Mouse (Mus musculus) midbrain, embryonic 12.5 days (tissue): Measurements from ENCODE around the gene Anapc10. TPM values are rescaled to one million over a fixed set of nuclear protein-coding genes. Genes with fewer than 3 reads are reported as not detected.
A peak's percentile ranks its signal among the peaks of the same experiment; 100 is the strongest.
"Not testable (repeated sequence)": the region's sequence is repeated elsewhere in the genome, so short reads cannot be mapped to it uniquely, and the experiment has no call there.

Experiments used
- ATAC-seq: fragments of 200-750 bp; cut with Nextera tagmentation; 2 replicates; pipeline ENCODE4 v1.8.0; 2017; ENCODE audit warnings: low read depth, moderate TSS enrichment, moderate library complexity; ENCODE audit not compliant: low FRiP score
- H3K27ac ChIP-seq: fragments of 300-500 bp; sonication (generic); replicated peaks from 2 replicates; pipeline ENCODE4 v1.5.1; 2016; ENCODE audit warnings: mild to moderate bottlenecking
- H3K27me3 ChIP-seq: fragments of 300-500 bp; sonication (generic); 2 replicates; pipeline ENCODE4 v1.6.1; 2016; ENCODE audit warnings: mild to moderate bottlenecking
- H3K36me3 ChIP-seq: fragments of 300-500 bp; sonication (generic); 2 replicates; pipeline ENCODE4 v1.6.1; 2016
- H3K4me1 ChIP-seq: fragments of 300-500 bp; sonication (generic); 2 replicates; pipeline ENCODE4 v1.6.1; 2016
- H3K4me2 ChIP-seq: fragments of 300-500 bp; sonication (generic); replicated peaks from 2 replicates; pipeline ENCODE4 v1.6.1; 2016; ENCODE audit warnings: mild to moderate bottlenecking, moderate library complexity
- H3K4me3 ChIP-seq: fragments of 300-500 bp; sonication (generic); 2 replicates; pipeline ENCODE4 v1.5.1; 2016; ENCODE audit warnings: mild to moderate bottlenecking
- H3K9ac ChIP-seq: fragments of 300-500 bp; sonication (generic); replicated peaks from 2 replicates; pipeline ENCODE4 v1.6.1; 2016; ENCODE audit warnings: mild to moderate bottlenecking, moderate library complexity
- H3K9me3 ChIP-seq: fragments of 300-500 bp; sonication (generic); 2 replicates; pipeline ENCODE4 v1.6.1; 2016; ENCODE audit warnings: mild to moderate bottlenecking
- WGBS: fragments of 180-500 bp; shearing (Covaris S2); methylation state at CpG from one replicate; pipeline ENCODE4 v1.1.7; 2016; 5-methylcytosine and 5-hydroxymethylcytosine counted together
- polyA plus RNA-seq: library from polyadenylated mRNA; unstranded; fragments of >200 nt; fragmentation: Nextera tagmentation; extraction: Ambion mirVana; gene quantifications from 2 replicates; pipeline ENCODE4 v1.2.1, GENCODE M21; 2016

The Anapc10 gene
- polyA plus RNA-seq, 1 experiment from 2014 or later, result 41.1 TPM

- Histone ChIP-seq H3K4me3 (no peak overlapping the region), H3K36me3 (peaks cover 39% of the 10 kb centered on the region), H3K27ac (no peak overlapping the region), H3K27me3 (no peaks in the 10 kb centered on the region), H3K4me2 (no peak overlapping the region), H3K9ac (no peak overlapping the region), H3K4me1 (no peaks in the 10 kb centered on the region), H3K9me3 (no peaks in the 10 kb centered on the region)
- 64% methylated on average over 3 of the region's 3 CpGs for WGBS
- ATAC-seq, result no peak
These were observed 13.0 kb downstream of the Anapc10 start for GRCm38 (mm10) chr8:79724589-79724988.

GRCm38 (mm10) chr8:79727900-79728299 lies 16.3 kb downstream of the Anapc10 start:
- H3K9ac ChIP-seq, result no peak overlapping the region
- H3K27ac ChIP-seq, result no peak overlapping the region
- H3K9me3 ChIP-seq, result no peaks in the 10 kb centered on the region
- H3K4me3 ChIP-seq, result no peak overlapping the region
- no peak overlapping the region for H3K4me2 ChIP-seq
- peaks cover 17% of the 10 kb centered on the region; the same call in 1 of the 2 replicates for H3K36me3 ChIP-seq
- no peaks in the 10 kb centered on the region for H3K4me1 ChIP-seq
- no peaks in the 10 kb centered on the region for H3K27me3 ChIP-seq
- ATAC-seq, result no peak
- WGBS, result 98% methylated on average over 1 of the region's 1 CpGs

GRCm38 (mm10) chr8:79734304-79734703 lies 22.7 kb downstream of the Anapc10 start:
- Histone ChIP-seq H3K9me3 (no peaks in the 10 kb centered on the region), H3K9ac (no peak overlapping the region), H3K4me1 (no peaks in the 10 kb centered on the region), H3K27me3 (no peaks in the 10 kb centered on the region), H3K4me2 (no peak overlapping the region), H3K36me3 (peaks cover 4% of the 10 kb centered on the region; the same call in 1 of the 2 replicates), H3K4me3 (no peak overlapping the region), H3K27ac (no peak overlapping the region)
- peak; percentile 68; the same call in 1 of the 2 replicates for ATAC-seq
- WGBS, result 28% methylated on average over 2 of the region's 2 CpGs

GRCm38 (mm10) chr8:79748171-79748570 lies 36.6 kb downstream of the Anapc10 start:
- no peak for ATAC-seq
- WGBS, result 54% methylated on average over 2 of the region's 2 CpGs

GRCm38 (mm10) chr8:79748591-79748990 lies 37.0 kb downstream of the Anapc10 start:
- no peak for ATAC-seq
- Histone ChIP-seq H3K4me3 (no peak overlapping the region), H3K9ac (no peak overlapping the region), H3K4me2 (no peak overlapping the region), H3K27me3 (no peaks in the 10 kb centered on the region), H3K4me1 (peaks cover 5% of the 10 kb centered on the region; the same call in 1 of the 2 replicates), H3K36me3 (0 out of 2 replicates have a peak, but pooled peaks cover 13% of the 10 kb centered on the region), H3K27ac (no peak overlapping the region), H3K9me3 (no peaks in the 10 kb centered on the region)
- WGBS, result 72% methylated on average over 4 of the region's 4 CpGs

More at GRCm38 (mm10) chr8:79748171-79748570, 36.6 kb downstream of the Anapc10 start:
- Histone ChIP-seq H3K4me1 (peaks cover 5% of the 10 kb centered on the region; the same call in 1 of the 2 replicates), H3K4me2 (no peak overlapping the region), H3K36me3 (0 out of 2 replicates have a peak, but pooled peaks cover 13% of the 10 kb centered on the region), H3K27me3 (no peaks in the 10 kb centered on the region), H3K9me3 (no peaks in the 10 kb centered on the region), H3K27ac (no peak overlapping the region), H3K4me3 (no peak overlapping the region), H3K9ac (no peak overlapping the region)

GRCm38 (mm10) chr8:79750305-79750704 lies 38.7 kb downstream of the Anapc10 start:
- Histone ChIP-seq H3K9me3 (no peaks in the 10 kb centered on the region), H3K36me3 (0 out of 2 replicates have a peak, but pooled peaks cover 13% of the 10 kb centered on the region), H3K4me1 (peaks cover 5% of the 10 kb centered on the region; the same call in 1 of the 2 replicates), H3K27me3 (no peaks in the 10 kb centered on the region), H3K27ac (no peak overlapping the region), H3K9ac (no peak overlapping the region), H3K4me2 (no peak overlapping the region), H3K4me3 (no peak overlapping the region)
- 61% methylated on average over 2 of the region's 2 CpGs for WGBS
- no peak for ATAC-seq

GRCm38 (mm10) chr8:79794873-79795272 lies 83.3 kb downstream of the Anapc10 start:
- not testable (repeated sequence) for H3K27me3 ChIP-seq, ATAC-seq, H3K9ac ChIP-seq, H3K4me3 ChIP-seq, H3K36me3 ChIP-seq, H3K4me1 ChIP-seq, H3K9me3 ChIP-seq, H3K27ac ChIP-seq, H3K4me2 ChIP-seq
- 83% methylated on average over 2 of the region's 2 CpGs for WGBS

GRCm38 (mm10) chr8:79796690-79797089 lies 85.1 kb downstream of the Anapc10 start:
- no peaks in the 10 kb centered on the region for H3K9me3 ChIP-seq
- no peak overlapping the region for H3K4me3 ChIP-seq
- ATAC-seq, result 0 out of 2 replicates have a peak, but pooled peaks have one; percentile 47
- 85% methylated on average over 7 of the region's 7 CpGs for WGBS
- no peaks in the 10 kb centered on the region for H3K27me3 ChIP-seq
- no peak overlapping the region for H3K9ac ChIP-seq
- no peak overlapping the region for H3K4me2 ChIP-seq
- no peaks in the 10 kb centered on the region for H3K4me1 ChIP-seq
- no peak overlapping the region for H3K27ac ChIP-seq
- no peaks in the 10 kb centered on the region for H3K36me3 ChIP-seq

- Histone ChIP-seq H3K36me3 (no peaks in the 10 kb centered on the region), H3K27ac (no peak overlapping the region), H3K4me3 (no peak overlapping the region), H3K4me1 (no peaks in the 10 kb centered on the region), H3K9ac (no peak overlapping the region), H3K4me2 (no peak overlapping the region), H3K27me3 (no peaks in the 10 kb centered on the region), H3K9me3 (no peaks in the 10 kb centered on the region)
- WGBS, result 80% methylated on average over 6 of the region's 6 CpGs
- no peak for ATAC-seq
These were observed 92.9 kb downstream of the Anapc10 start for GRCm38 (mm10) chr8:79804499-79804898.

GRCm38 (mm10) chr8:79806971-79807370 lies 95.4 kb downstream of the Anapc10 start:
- H3K27ac ChIP-seq, result no peak overlapping the region
- 84% methylated on average over 6 of the region's 6 CpGs for WGBS
- H3K4me2 ChIP-seq, result no peak overlapping the region
- no peak for ATAC-seq
- H3K9ac ChIP-seq, result no peak overlapping the region
- no peaks in the 10 kb centered on the region for H3K36me3 ChIP-seq
- H3K9me3 ChIP-seq, result no peaks in the 10 kb centered on the region
- no peaks in the 10 kb centered on the region for H3K27me3 ChIP-seq
- no peak overlapping the region for H3K4me3 ChIP-seq
- no peaks in the 10 kb centered on the region for H3K4me1 ChIP-seq

GRCm38 (mm10) chr8:79826534-79826933 lies 114.9 kb downstream of the Anapc10 start:
- 89% methylated on average over 5 of the region's 5 CpGs for WGBS
- ATAC-seq, result no peak
- Histone ChIP-seq H3K27me3 (peaks cover 38% of the 10 kb centered on the region), H3K9me3 (no peaks in the 10 kb centered on the region), H3K4me2 (no peak overlapping the region), H3K27ac (no peak overlapping the region), H3K4me3 (no peak overlapping the region), H3K9ac (no peak overlapping the region), H3K4me1 (peaks cover 11% of the 10 kb centered on the region), H3K36me3 (no peaks in the 10 kb centered on the region)
